Mouse (Mus musculus) stomach, embryonic 14.5 days (tissue): ENCODE results near the gene Rnf157. TPM values are rescaled to one million over a fixed set of nuclear protein-coding genes. Genes with fewer than 3 reads are reported as not detected.

ENCODE experiments used
- ATAC-seq: fragments of 200-750 bp; cut with Nextera tagmentation; 2 replicates; pipeline ENCODE4 v1.8.0; 2017; ENCODE audit warnings: low read depth, moderate TSS enrichment; ENCODE audit not compliant: insufficient number of reproducible peaks, insufficient read depth, low FRiP score
- H3K27ac ChIP-seq: fragments of 300-500 bp; sonication (generic); 2 replicates; pipeline ENCODE4 v1.5.1; 2014; ENCODE audit warnings: mild to moderate bottlenecking, low read length, moderate library complexity, mixed read lengths
- H3K27me3 ChIP-seq: fragments of 300-500 bp; sonication (generic); 2 replicates; pipeline ENCODE4 v1.6.1; 2014; ENCODE audit warnings: low read length, control low read depth, mixed read lengths; ENCODE audit not compliant: control insufficient read depth, insufficient read depth
- H3K36me3 ChIP-seq: fragments of 300-500 bp; sonication (generic); 2 replicates; pipeline ENCODE4 v1.6.1; 2014; ENCODE audit warnings: mild to moderate bottlenecking, control low read depth, low read length, moderate library complexity, mixed read lengths; ENCODE audit not compliant: control insufficient read depth, insufficient read depth
- H3K4me1 ChIP-seq: fragments of 300-500 bp; sonication (generic); 2 replicates; pipeline ENCODE4 v1.6.1; 2014; ENCODE audit warnings: low read length, control low read depth, mixed read lengths; ENCODE audit not compliant: control insufficient read depth, insufficient read depth
- H3K4me2 ChIP-seq: fragments of 300-500 bp; sonication (generic); replicated peaks from 2 replicates; pipeline ENCODE4 v1.6.1; 2014; ENCODE audit warnings: low read depth, low read length, control low read depth
- H3K4me3 ChIP-seq: fragments of 300-500 bp; sonication (generic); 2 replicates; pipeline ENCODE4 v1.5.1; 2014; ENCODE audit warnings: low read depth, low read length, control low read depth
- H3K9ac ChIP-seq: fragments of 300-500 bp; sonication (generic); replicated peaks from 2 replicates; pipeline ENCODE4 v1.6.1; 2014; ENCODE audit warnings: low read depth, mild to moderate bottlenecking, control low read depth, low read length, moderate library complexity, mixed read lengths
- H3K9me3 ChIP-seq: fragments of 300-500 bp; sonication (generic); 2 replicates; pipeline ENCODE4 v1.6.1; 2016; ENCODE audit warnings: low read depth, low read length, control low read depth; ENCODE audit not compliant: control insufficient read depth
- WGBS: fragments of 180-500 bp; shearing (Covaris S2); extraction: QIAGEN DNeasy Blood & Tissue Kit; methylation state at CpG from one replicate; pipeline ENCODE4 v1.1.7; 2014; 5-methylcytosine and 5-hydroxymethylcytosine counted together
- polyA plus RNA-seq: library from polyadenylated mRNA; unstranded; fragments of >200 nt; fragmentation: Nextera tagmentation; extraction: Ambion mirVana; gene quantifications from 2 replicates; pipeline ENCODE4 v1.2.1, GENCODE M21; 2014

Gene Rnf157
- 9.8 and 12.8 TPM in 2 replicates for polyA plus RNA-seq

- peak within 1 kb of the TSS; percentile 96 for H3K4me2 ChIP-seq
- peak; percentile 91 for ATAC-seq
- WGBS = 3% methylated on average over 58 of the region's 82 CpGs
- H3K27ac ChIP-seq = no peak within 1 kb of the TSS
- H3K9ac ChIP-seq = peak within 1 kb of the TSS; percentile 84
- no peaks in the 10 kb centered on the region for H3K27me3 ChIP-seq
- H3K36me3 ChIP-seq = no peaks in the 10 kb centered on the region
- H3K4me1 ChIP-seq = peaks cover 9% of the 10 kb centered on the region; the same call in 1 of the 2 replicates
- no peaks in the 10 kb centered on the region for H3K9me3 ChIP-seq
- H3K4me3 ChIP-seq = peak within 1 kb of the TSS; percentile 74
Observed at GRCm38 (mm10) chr11:116412904-116413630, at the start of gene Rnf157. TSS of gene Rnf157 (minus strand) at chr11:116413032.

- no peak overlapping the region for H3K9ac ChIP-seq
- H3K4me1 ChIP-seq = no peaks in the 10 kb centered on the region
- WGBS = 64% methylated on average over 4 of the region's 4 CpGs
- H3K27me3 ChIP-seq = no peaks in the 10 kb centered on the region
- H3K9me3 ChIP-seq = no peaks in the 10 kb centered on the region
- H3K36me3 ChIP-seq = no peaks in the 10 kb centered on the region
- ATAC-seq = no peak
- H3K4me3 ChIP-seq = no peak overlapping the region
- no peak overlapping the region for H3K4me2 ChIP-seq
- no peak overlapping the region for H3K27ac ChIP-seq
Observed at GRCm38 (mm10) chr11:116459786-116460185, 47.0 kb upstream of the Rnf157 start.

- Histone ChIP-seq H3K9ac (no peak overlapping the region), H3K9me3 (no peaks in the 10 kb centered on the region), H3K36me3 (no peaks in the 10 kb centered on the region), H3K4me2 (no peak overlapping the region), H3K4me3 (no peak overlapping the region), H3K27me3 (no peaks in the 10 kb centered on the region), H3K27ac (no peak overlapping the region), H3K4me1 (no peaks in the 10 kb centered on the region)
- no peak for ATAC-seq
- 81% methylated on average over 8 of the region's 8 CpGs for WGBS
Observed at GRCm38 (mm10) chr11:116456234-116456633, 43.4 kb upstream of the Rnf157 start.

GRCm38 (mm10) chr11:116453889-116454288 lies 41.1 kb upstream of the Rnf157 start:
- Histone ChIP-seq H3K4me1 (no peaks in the 10 kb centered on the region), H3K27ac (no peak overlapping the region), H3K4me2 (no peak overlapping the region), H3K9ac (no peak overlapping the region), H3K4me3 (no peak overlapping the region), H3K36me3 (no peaks in the 10 kb centered on the region), H3K9me3 (no peaks in the 10 kb centered on the region), H3K27me3 (no peaks in the 10 kb centered on the region)
- 91% methylated on average over 10 of the region's 10 CpGs for WGBS
- ATAC-seq = no peak

GRCm38 (mm10) chr11:116449341-116449740 lies 36.5 kb upstream of the Rnf157 start:
- 93% methylated on average over 3 of the region's 3 CpGs for WGBS
- H3K27ac ChIP-seq = no peak overlapping the region
- no peaks in the 10 kb centered on the region for H3K4me1 ChIP-seq
- H3K9ac ChIP-seq = no peak overlapping the region
- no peaks in the 10 kb centered on the region for H3K36me3 ChIP-seq
- no peak overlapping the region for H3K4me3 ChIP-seq
- H3K4me2 ChIP-seq = no peak overlapping the region
- no peak for ATAC-seq
- no peaks in the 10 kb centered on the region for H3K27me3 ChIP-seq
- no peaks in the 10 kb centered on the region for H3K9me3 ChIP-seq

GRCm38 (mm10) chr11:116447822-116448221 lies 35.0 kb upstream of the Rnf157 start:
- no peaks in the 10 kb centered on the region for H3K4me1 ChIP-seq
- ATAC-seq = no peak
- no peak overlapping the region for H3K4me3 ChIP-seq
- H3K9me3 ChIP-seq = no peaks in the 10 kb centered on the region
- H3K27me3 ChIP-seq = no peaks in the 10 kb centered on the region
- no peaks in the 10 kb centered on the region for H3K36me3 ChIP-seq
- 72% methylated on average over 5 of the region's 5 CpGs for WGBS
- H3K27ac ChIP-seq = no peak overlapping the region
- no peak overlapping the region for H3K4me2 ChIP-seq
- no peak overlapping the region for H3K9ac ChIP-seq

GRCm38 (mm10) chr11:116446308-116446887 lies 33.6 kb upstream of the Rnf157 start:
- no peak overlapping the region for H3K4me3 ChIP-seq
- 10% methylated on average over 19 of the region's 19 CpGs for WGBS
- ATAC-seq = peak; percentile 7; the same call in 1 of the 2 replicates

GRCm38 (mm10) chr11:116445596-116446307 lies 32.9 kb upstream of the Rnf157 start:
- H3K27ac ChIP-seq = no peak overlapping the region
- WGBS = 20% methylated on average over 16 of the region's 16 CpGs
- no peaks in the 10 kb centered on the region for H3K36me3 ChIP-seq
- H3K4me3 ChIP-seq = no peak overlapping the region
- H3K4me2 ChIP-seq = peak overlapping the region; percentile 22; the same call in 1 of the 2 replicates
- no peak overlapping the region for H3K9ac ChIP-seq
- ATAC-seq = peak; percentile 42; the same call in 1 of the 2 replicates
- H3K4me1 ChIP-seq = no peaks in the 10 kb centered on the region
- no peaks in the 10 kb centered on the region for H3K27me3 ChIP-seq
- H3K9me3 ChIP-seq = no peaks in the 10 kb centered on the region

More at GRCm38 (mm10) chr11:116446308-116446887, 33.6 kb upstream of the Rnf157 start:
- Histone ChIP-seq H3K4me1 (no peaks in the 10 kb centered on the region), H3K27me3 (no peaks in the 10 kb centered on the region), H3K9ac (no peak overlapping the region), H3K27ac (no peak overlapping the region), H3K4me2 (peak overlapping the region; percentile 22; the same call in 1 of the 2 replicates), H3K9me3 (no peaks in the 10 kb centered on the region), H3K36me3 (no peaks in the 10 kb centered on the region)
